Mouse (Mus musculus) kidney, embryonic 15.5 days (tissue): ENCODE measurements at regions not wholly inside any gene's neighbourhood (a gene's known extent, or its start where the extent isn't known, plus 50 kb on each side); places are given as distances from the start of the nearest gene placed in this dataset.
A peak's percentile ranks its signal among the peaks of the same experiment; 100 is the strongest.

ENCODE experiments used
- ATAC-seq: fragments of 200-750 bp; cut with Nextera tagmentation; replicated peaks from 2 replicates; pipeline ENCODE4 v1.8.0; 2017; ENCODE audit warnings: moderate TSS enrichment; ENCODE audit not compliant: low FRiP score
- H3K27ac ChIP-seq: fragments of 300-500 bp; sonication (generic); 2 replicates; pipeline ENCODE4 v1.5.1; 2015; ENCODE audit warnings: mild to moderate bottlenecking, inconsistent platforms
- H3K27me3 ChIP-seq: fragments of 300-500 bp; sonication (generic); 2 replicates; pipeline ENCODE4 v1.6.1; 2015; ENCODE audit warnings: inconsistent platforms
- H3K36me3 ChIP-seq: fragments of 300-500 bp; sonication (generic); 2 replicates; pipeline ENCODE4 v1.6.1; 2015; ENCODE audit warnings: inconsistent platforms
- H3K4me1 ChIP-seq: fragments of 300-500 bp; sonication (generic); 2 replicates; pipeline ENCODE4 v1.6.1; 2015; ENCODE audit warnings: inconsistent platforms
- H3K4me2 ChIP-seq: fragments of 300-500 bp; sonication (generic); 2 replicates; pipeline ENCODE4 v1.6.1; 2015; ENCODE audit warnings: moderate library complexity, mild to moderate bottlenecking, inconsistent platforms
- H3K4me3 ChIP-seq: fragments of 300-500 bp; sonication (generic); replicated peaks from 2 replicates; pipeline ENCODE4 v1.5.1; 2015; ENCODE audit warnings: mild to moderate bottlenecking, inconsistent platforms
- H3K9ac ChIP-seq: fragments of 300-500 bp; sonication (generic); 2 replicates; pipeline ENCODE4 v1.6.1; 2015; ENCODE audit warnings: mild to moderate bottlenecking, inconsistent platforms
- H3K9me3 ChIP-seq: fragments of 300-500 bp; sonication (generic); replicated peaks from 2 replicates; pipeline ENCODE4 v1.6.1; 2016; ENCODE audit warnings: inconsistent platforms
- WGBS: fragments of 180-500 bp; shearing (Covaris S2); methylation state at CpG from one replicate; pipeline ENCODE4 v1.1.7; 2015; ENCODE audit warnings: mixed read lengths; 5-methylcytosine and 5-hydroxymethylcytosine counted together

- H3K36me3 ChIP-seq = no peaks in the 10 kb centered on the region
- H3K27me3 ChIP-seq = no peaks in the 10 kb centered on the region
- ATAC-seq = no peak
- H3K9ac ChIP-seq = no peak overlapping the region
- H3K9me3 ChIP-seq = no peaks in the 10 kb centered on the region
- 75% methylated on average over 2 of the region's 2 CpGs for WGBS
- H3K27ac ChIP-seq = no peak overlapping the region
- no peak overlapping the region for H3K4me2 ChIP-seq
- H3K4me1 ChIP-seq = peaks cover 7% of the 10 kb centered on the region
- H3K4me3 ChIP-seq = no peak overlapping the region
These were observed 522.5 kb downstream of the 1700129C05Rik start for GRCm38 (mm10) chr14:58620186-58620585.

GRCm38 (mm10) chr14:58617656-58618055, 525.0 kb downstream of the 1700129C05Rik start:
- peak; percentile 36; the same call in 1 of the 2 replicates for ATAC-seq
- H3K27me3 ChIP-seq = no peaks in the 10 kb centered on the region
- H3K9ac ChIP-seq = no peak overlapping the region
- no peak overlapping the region for H3K4me2 ChIP-seq
- no peaks in the 10 kb centered on the region for H3K36me3 ChIP-seq
- H3K27ac ChIP-seq = no peak overlapping the region
- no peaks in the 10 kb centered on the region for H3K9me3 ChIP-seq
- H3K4me1 ChIP-seq = peaks cover 7% of the 10 kb centered on the region
- 13% methylated on average over 10 of the region's 10 CpGs for WGBS
- no peak overlapping the region for H3K4me3 ChIP-seq

- ATAC-seq = no peak
- no peak overlapping the region for H3K9ac ChIP-seq
- no peak overlapping the region for H3K4me3 ChIP-seq
- H3K4me1 ChIP-seq = no peaks in the 10 kb centered on the region
- 42% methylated on average over 4 of the region's 4 CpGs for WGBS
- no peaks in the 10 kb centered on the region for H3K27me3 ChIP-seq
- H3K9me3 ChIP-seq = no peaks in the 10 kb centered on the region
- no peaks in the 10 kb centered on the region for H3K36me3 ChIP-seq
- H3K4me2 ChIP-seq = no peak overlapping the region
- H3K27ac ChIP-seq = no peak overlapping the region
These were observed 534.5 kb downstream of the 1700129C05Rik start for GRCm38 (mm10) chr14:58608216-58608615.

GRCm38 (mm10) chr14:58607734-58608133, 535.0 kb downstream of the 1700129C05Rik start:
- Histone ChIP-seq H3K4me3 (no peak overlapping the region), H3K27me3 (no peaks in the 10 kb centered on the region), H3K4me1 (no peaks in the 10 kb centered on the region), H3K36me3 (no peaks in the 10 kb centered on the region), H3K4me2 (no peak overlapping the region), H3K9ac (no peak overlapping the region), H3K27ac (no peak overlapping the region), H3K9me3 (no peaks in the 10 kb centered on the region)
- WGBS = 54% methylated on average over 2 of the region's 2 CpGs
- ATAC-seq = no peak

- no peak for ATAC-seq
- Histone ChIP-seq H3K27me3 (no peaks in the 10 kb centered on the region), H3K4me2 (no peak overlapping the region), H3K9me3 (no peaks in the 10 kb centered on the region), H3K4me1 (no peaks in the 10 kb centered on the region), H3K9ac (no peak overlapping the region), H3K4me3 (no peak overlapping the region), H3K27ac (no peak overlapping the region), H3K36me3 (no peaks in the 10 kb centered on the region)
- WGBS = 67% methylated on average over 4 of the region's 4 CpGs
These were observed 535.2 kb downstream of the Fgf9 start for GRCm38 (mm10) chr14:58605529-58605928.

GRCm38 (mm10) chr14:58598867-58599266, 528.5 kb downstream of the Fgf9 start:
- WGBS = 88% methylated on average over 3 of the region's 3 CpGs
- ATAC-seq = no peak

GRCm38 (mm10) chr14:58597810-58598209, 527.5 kb downstream of the Fgf9 start:
- Histone ChIP-seq H3K9ac (no peak overlapping the region), H3K27ac (no peak overlapping the region), H3K36me3 (no peaks in the 10 kb centered on the region), H3K4me2 (no peak overlapping the region), H3K27me3 (no peaks in the 10 kb centered on the region), H3K9me3 (no peaks in the 10 kb centered on the region), H3K4me3 (no peak overlapping the region), H3K4me1 (no peaks in the 10 kb centered on the region)
- WGBS = 57% methylated on average over 2 of the region's 2 CpGs
- ATAC-seq = no peak

More at GRCm38 (mm10) chr14:58598867-58599266, 528.5 kb downstream of the Fgf9 start:
- H3K9ac ChIP-seq = no peak overlapping the region
- no peak overlapping the region for H3K4me2 ChIP-seq
- H3K27me3 ChIP-seq = no peaks in the 10 kb centered on the region
- H3K36me3 ChIP-seq = no peaks in the 10 kb centered on the region
- H3K9me3 ChIP-seq = no peaks in the 10 kb centered on the region
- no peaks in the 10 kb centered on the region for H3K4me1 ChIP-seq
- no peak overlapping the region for H3K27ac ChIP-seq
- H3K4me3 ChIP-seq = no peak overlapping the region

- H3K4me1 ChIP-seq = no peaks in the 10 kb centered on the region
- H3K36me3 ChIP-seq = no peaks in the 10 kb centered on the region
- no peak overlapping the region for H3K4me2 ChIP-seq
- H3K9me3 ChIP-seq = no peaks in the 10 kb centered on the region
- no peak for ATAC-seq
- H3K4me3 ChIP-seq = no peak overlapping the region
- no peaks in the 10 kb centered on the region for H3K27me3 ChIP-seq
- 94% methylated on average over 2 of the region's 2 CpGs for WGBS
- H3K9ac ChIP-seq = no peak overlapping the region
- H3K27ac ChIP-seq = no peak overlapping the region
These were observed 526.6 kb downstream of the Fgf9 start for GRCm38 (mm10) chr14:58596936-58597335.

GRCm38 (mm10) chr14:58581806-58582205, 511.5 kb downstream of the Fgf9 start:
- Histone ChIP-seq H3K27me3 (no peaks in the 10 kb centered on the region), H3K27ac (no peak overlapping the region), H3K4me3 (no peak overlapping the region), H3K4me2 (no peak overlapping the region), H3K4me1 (no peaks in the 10 kb centered on the region), H3K9ac (no peak overlapping the region), H3K9me3 (no peaks in the 10 kb centered on the region), H3K36me3 (no peaks in the 10 kb centered on the region)
- ATAC-seq = no peak
- 95% methylated on average over 5 of the region's 5 CpGs for WGBS

GRCm38 (mm10) chr14:58570021-58570420, 499.7 kb downstream of the Fgf9 start:
- H3K9me3 ChIP-seq = 0 out of 2 replicates have a peak, but pooled peaks cover 3% of the 10 kb centered on the region
- no peak for ATAC-seq
- H3K27me3 ChIP-seq = no peaks in the 10 kb centered on the region
- no peak overlapping the region for H3K27ac ChIP-seq
- no peak overlapping the region for H3K9ac ChIP-seq
- 89% methylated on average over 2 of the region's 2 CpGs for WGBS
- H3K4me2 ChIP-seq = no peak overlapping the region
- no peaks in the 10 kb centered on the region for H3K4me1 ChIP-seq
- no peak overlapping the region for H3K4me3 ChIP-seq
- no peaks in the 10 kb centered on the region for H3K36me3 ChIP-seq

GRCm38 (mm10) chr14:58567472-58567871, 497.1 kb downstream of the Fgf9 start:
- H3K9me3 ChIP-seq = 0 out of 2 replicates have a peak, but pooled peaks cover 3% of the 10 kb centered on the region
- no peaks in the 10 kb centered on the region for H3K27me3 ChIP-seq
- no peak overlapping the region for H3K9ac ChIP-seq
- no peaks in the 10 kb centered on the region for H3K36me3 ChIP-seq
- ATAC-seq = no peak
- no peak overlapping the region for H3K4me2 ChIP-seq
- H3K27ac ChIP-seq = no peak overlapping the region
- no peaks in the 10 kb centered on the region for H3K4me1 ChIP-seq
- H3K4me3 ChIP-seq = no peak overlapping the region

GRCm38 (mm10) chr14:58563082-58563481, 492.7 kb downstream of the Fgf9 start:
- 60% methylated on average over 2 of the region's 2 CpGs for WGBS
- no peak for ATAC-seq
- no peaks in the 10 kb centered on the region for H3K9me3 ChIP-seq
- no peaks in the 10 kb centered on the region for H3K36me3 ChIP-seq
- H3K27ac ChIP-seq = no peak overlapping the region
- H3K4me2 ChIP-seq = no peak overlapping the region
- H3K4me1 ChIP-seq = no peaks in the 10 kb centered on the region
- H3K27me3 ChIP-seq = no peaks in the 10 kb centered on the region
- no peak overlapping the region for H3K9ac ChIP-seq
- H3K4me3 ChIP-seq = no peak overlapping the region

- Histone ChIP-seq H3K4me1 (no peaks in the 10 kb centered on the region), H3K9ac (no peak overlapping the region), H3K27me3 (no peaks in the 10 kb centered on the region), H3K4me3 (no peak overlapping the region), H3K36me3 (no peaks in the 10 kb centered on the region), H3K9me3 (no peaks in the 10 kb centered on the region), H3K4me2 (no peak overlapping the region), H3K27ac (no peak overlapping the region)
- 72% methylated on average over 2 of the region's 2 CpGs for WGBS
- ATAC-seq = no peak
These were observed 480.4 kb downstream of the Fgf9 start for GRCm38 (mm10) chr14:58550785-58551184.
